In genomic region chr11:9118050-9118420, GRCm38 (mm10) we compare ENCODE assay signal across 8 mouse cellular contexts. TPM values are rescaled to one million over a fixed set of nuclear protein-coding genes. Genes with fewer than 3 reads are reported as not detected.
DNase-seq lines count a peak whose midpoint lies in the region; ATAC-seq and TF ChIP-seq lines count a peak whose summit lies in the region.

Gene Upp1 (plus strand): TSS chr11:9118103.

- H3ac ChIP-seq in C2C12 (ENCODE audit: control insufficient read depth, insufficient read length, low read depth) = peak within 1 kb of the TSS; percentile 49

- TF ChIP-seq EP300 in liver, embryonic 14.5 days (IDR thresholded peaks at IDR 0.05; ENCODE audit: low read depth) = no peak

- no peaks in the 10 kb centered on the region for H3K9me3 ChIP-seq in heart, embryonic 15.5 days (replicated peaks)
- H3K9me3 ChIP-seq in liver, embryonic 14.5 days (ENCODE audit: control insufficient read depth, low read length) = no peaks in the 10 kb centered on the region

- H3K79me2 ChIP-seq in C2C12 (ENCODE audit: control insufficient read depth, insufficient read depth) = no peaks in the 10 kb centered on the region

- H3K4me3 ChIP-seq in C2C12 (ENCODE audit: insufficient read depth, poor library complexity, severe bottlenecking) = peak within 1 kb of the TSS; percentile 31
- H3K4me3 ChIP-seq in heart, embryonic 15.5 days = peak within 1 kb of the TSS; percentile 67
- peak within 1 kb of the TSS; percentile 13 to 32; a peak in 3 of 4 replicates for H3K4me3 ChIP-seq in liver, embryonic 14.5 days (ENCODE audit: insufficient read depth in 1 of 2, low read depth in 2 of 2, low read length in 2 of 2)

- no peak for ATAC-seq in heart, embryonic 15.5 days (replicated peaks; ENCODE audit: insufficient number of reproducible peaks, insufficient read depth, low FRiP score, low read depth)
- ATAC-seq in liver, embryonic 14.5 days (ENCODE audit: insufficient read depth) = no peak

- H3K4me2 ChIP-seq in heart, embryonic 15.5 days = peak within 1 kb of the TSS; percentile 99
- H3K4me2 ChIP-seq in liver, embryonic 14.5 days (ENCODE audit: low read depth) = peak within 1 kb of the TSS; percentile 62

- H3K9ac ChIP-seq in heart, embryonic 15.5 days = peak within 1 kb of the TSS; percentile 66
- H3K9ac ChIP-seq in liver, embryonic 14.5 days (replicated peaks) = no peak within 1 kb of the TSS

- H3K36me3 ChIP-seq in C2C12 (ENCODE audit: control insufficient read depth, insufficient read depth) = no peaks in the 10 kb centered on the region
- H3K36me3 ChIP-seq in heart, embryonic 15.5 days = no peaks in the 10 kb centered on the region
- no peaks in the 10 kb centered on the region for H3K36me3 ChIP-seq in liver, embryonic 14.5 days (replicated peaks; ENCODE audit: control insufficient read depth, insufficient read depth, low read depth)

- peak within 1 kb of the TSS; percentile 75 for H3K27ac ChIP-seq in heart, embryonic 15.5 days
- H3K27ac ChIP-seq in liver, embryonic 14.5 days = no peak within 1 kb of the TSS

- H3K79me3 ChIP-seq in C2C12 (ENCODE audit: low read depth) = no peaks in the 10 kb centered on the region

- DNase-seq in adrenal gland, adult 18-20 months (ENCODE audit: low spot score in 2 of 2) = no peak
- no peak for DNase-seq in adrenal gland, adult (ENCODE audit: inconsistent age in 2 of 2, low spot score in 1 of 2)
- DNase-seq in liver, embryonic 14.5 days (ENCODE audit: low read depth in 3 of 3, low spot score in 3 of 3) = no peak
- no peak for DNase-seq in natural killer cell, adult 2 months (ENCODE audit: low spot score in 2 of 2)
- no peak for DNase-seq in urinary bladder, postnatal 14 days (ENCODE audit: low spot score)
- no peak for DNase-seq in testis, postnatal 14 days (ENCODE audit: low spot score)

- TF ChIP-seq CTCF in C2C12 (IDR thresholded peaks at IDR 0.05; ENCODE audit: control insufficient read depth, insufficient read depth, insufficient read length) = no peak
- TF ChIP-seq CTCF in liver, embryonic 14.5 days (IDR thresholded peaks at IDR 0.05; ENCODE audit: low read depth) = no peak

- H3K27me3 ChIP-seq in C2C12 (ENCODE audit: control insufficient read depth, insufficient read depth, insufficient read length) = no peaks in the 10 kb centered on the region
- H3K27me3 ChIP-seq in heart, embryonic 15.5 days = peaks cover 18% of the 10 kb centered on the region; the same call in 1 of the 2 replicates
- peaks cover 24% of the 10 kb centered on the region for H3K27me3 ChIP-seq in liver, embryonic 14.5 days (ENCODE audit: control insufficient read depth, insufficient read depth, low read length)

- peaks cover 28% of the 10 kb centered on the region for H3K4me1 ChIP-seq in heart, embryonic 15.5 days (replicated peaks)
- H3K4me1 ChIP-seq in liver, embryonic 14.5 days (replicated peaks; ENCODE audit: control insufficient read depth in 2 of 2, insufficient read depth in 2 of 2, low read length in 1 of 2) = peaks cover 0 to 11% of the 10 kb centered on the region in 2 experiments; a peak in 2 of 4 replicates

- WGBS in heart, embryonic 15.5 days = under 1% methylated on average over 7 of the region's 7 CpGs
- WGBS in liver, embryonic 14.5 days (ENCODE audit: insufficient replicate concordance) = under 1% methylated on average over 7 of the region's 7 CpGs

TF ChIP-seq in C2C12, 6 proteins besides CTCF, POLR2A, EP300 and RAD21:
- TF ChIP-seq MYOD1 (IDR thresholded peaks at IDR 0.05; ENCODE audit: control insufficient read depth, insufficient read length, low read depth) = no peak
- no peak for TF ChIP-seq MYOG (IDR thresholded peaks at IDR 0.05; ENCODE audit: control insufficient read depth, extremely low read depth, insufficient read length)
- TF ChIP-seq CEBPB (IDR thresholded peaks at IDR 0.05; ENCODE audit: low read depth) = no peak
- TF ChIP-seq MAX (IDR thresholded peaks at IDR 0.05) = no peak
- TF ChIP-seq FOSL1 (IDR thresholded peaks at IDR 0.05; ENCODE audit: insufficient read depth, low read length, poor library complexity, severe bottlenecking) = no peak
- TF ChIP-seq USF1 (IDR thresholded peaks at IDR 0.05; ENCODE audit: low read depth) = no peak

RNA-seq across cellular contexts. Expression of gene Upp1, which starts in this region (rescaled TPM):
- total RNA-seq in adrenal gland, adult 18-20 months (2021) = 10 to 100 TPM; 11.0 to 12.2 TPM
- 10.8 TPM for polyA plus RNA-seq in C2C12 (2012; fragmentation: generic; extraction: Trizol)
- polyA plus RNA-seq in heart, embryonic 15.5 days (2015; fragmentation: Nextera tagmentation; extraction: Ambion mirVana) = 33.6 and 37.9 TPM in 2 replicates
- 1.1 TPM in 2 replicates for polyA plus RNA-seq in liver, embryonic 14.5 days (2012; rRNA removed)
- polyA plus RNA-seq in liver, embryonic 14.5 days (2014; fragmentation: Nextera tagmentation; extraction: Ambion mirVana) = 1.4 and 1.8 TPM in 2 replicates
